Mouse (Mus musculus) MEL (cell line): Measurements from ENCODE around the gene Nmb.

ENCODE experiments used
- CTCF ChIP-seq, 3 experiments: IDR thresholded peaks in 2 of 3; conservative IDR thresholded peaks in 1 of 3; 2 replicates each; pipeline ENCODE4 v1.5.1; 2011 to 2012; ENCODE audit warnings: low read length in 3 of 3, low read depth in 2 of 3, mild to moderate bottlenecking in 2 of 3, improper control_type of control experiment in 1 of 3, inconsistent platforms in 1 of 3, mixed read lengths in 1 of 3, moderate library complexity in 1 of 3; ENCODE audit not compliant: control insufficient read depth in 1 of 3, insufficient read depth in 1 of 3, poor library complexity in 1 of 3, severe bottlenecking in 1 of 3
- EP300 ChIP-seq, 2 experiments: IDR thresholded peaks; 2 replicates each; pipeline ENCODE4 v1.6.1; 2011; ENCODE audit warnings: improper control_type of control experiment in 2 of 2, low read length in 2 of 2, low read depth in 1 of 2, mild to moderate bottlenecking in 1 of 2
- JUND ChIP-seq: IDR thresholded peaks from 2 replicates; pipeline ENCODE4 v1.6.1; 2011; ENCODE audit warnings: low read depth, mild to moderate bottlenecking, improper control_type of control experiment, low read length
- MAFK ChIP-seq: IDR thresholded peaks from 2 replicates; pipeline ENCODE4 v1.6.1; 2011; ENCODE audit warnings: low read depth, mild to moderate bottlenecking, low read length, improper control_type of control experiment, borderline replicate concordance
- MAX ChIP-seq: IDR thresholded peaks from 2 replicates; pipeline ENCODE4 v1.6.1; 2011; ENCODE audit warnings: low read length, improper control_type of control experiment
- NELFE ChIP-seq: IDR thresholded peaks from 2 replicates; pipeline ENCODE4 v1.6.1; 2011; ENCODE audit warnings: low read depth, low read length, improper control_type of control experiment
- NRF1 ChIP-seq: IDR thresholded peaks from 2 replicates; pipeline ENCODE4 v1.6.1; 2014; ENCODE audit warnings: low read depth, mild to moderate bottlenecking, inconsistent platforms, low read length, improper control_type of control experiment, moderate library complexity; ENCODE audit not compliant: poor library complexity, insufficient read depth, severe bottlenecking
- POLR2A ChIP-seq, 2 experiments: IDR thresholded peaks; 2 replicates each; pipeline ENCODE4 v1.6.1; 2011 to 2012; ENCODE audit warnings: low read length in 2 of 2, mild to moderate bottlenecking in 2 of 2, control low read depth in 1 of 2, improper control_type of control experiment in 1 of 2, low read depth in 1 of 2, moderate library complexity in 1 of 2; ENCODE audit not compliant: control insufficient read depth in 1 of 2, insufficient read depth in 1 of 2, poor library complexity in 1 of 2
- POLR2AphosphoS2 ChIP-seq: IDR thresholded peaks from 2 replicates; pipeline ENCODE4 v1.6.1; 2011; ENCODE audit warnings: low read length, improper control_type of control experiment
- TAL1 ChIP-seq: IDR thresholded peaks from 2 replicates; pipeline ENCODE4 v1.6.1; 2012; ENCODE audit warnings: mild to moderate bottlenecking, inconsistent platforms, low read length, moderate library complexity, mixed read lengths
- TBP ChIP-seq: IDR thresholded peaks from 2 replicates; pipeline ENCODE4 v1.8.0; 2011; ENCODE audit warnings: low read depth, low read length, improper control_type of control experiment
- ZC3H11A ChIP-seq: IDR thresholded peaks from 2 replicates; pipeline ENCODE4 v1.6.1; 2012; ENCODE audit warnings: low read depth, mild to moderate bottlenecking, inconsistent platforms, low read length, improper control_type of control experiment

DNA sequence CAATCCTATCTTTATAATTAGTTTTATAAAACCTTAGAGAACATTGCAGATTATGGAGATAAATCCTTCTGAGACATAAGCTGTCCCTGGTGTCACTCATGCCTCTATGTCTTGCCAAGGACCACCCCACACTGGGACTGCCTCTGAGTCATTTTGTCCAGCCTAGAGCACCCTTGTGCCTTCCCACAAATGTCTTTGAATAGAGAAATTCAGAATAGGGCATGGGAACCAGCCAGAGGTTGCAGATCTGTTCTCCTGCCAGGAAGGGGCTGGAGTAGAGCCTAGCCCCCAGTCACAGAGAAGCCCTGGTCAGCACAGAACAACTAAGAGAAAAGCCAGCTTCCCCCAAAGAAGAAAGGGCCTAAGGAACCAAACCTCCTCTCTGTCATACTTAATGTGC, 49.6 kb downstream of the Nmb start:
- no peak for TF ChIP-seq CTCF (IDR thresholded peaks at IDR 0.05 in 2 of 3, conservative IDR thresholded peaks at IDR 0.05 in 1 of 3; ENCODE audit: control insufficient read depth in 1 of 3, insufficient read depth in 1 of 3, low read depth in 2 of 3, low read length in 3 of 3, poor library complexity in 1 of 3, severe bottlenecking in 1 of 3)
- no peak for TF ChIP-seq MAX
- TF ChIP-seq POLR2A (IDR thresholded peaks at IDR 0.05; ENCODE audit: control insufficient read depth in 1 of 2, insufficient read depth in 1 of 2, low read depth in 1 of 2, low read length in 2 of 2, poor library complexity in 1 of 2) = no peak
- TF ChIP-seq EP300 (IDR thresholded peaks at IDR 0.05; ENCODE audit: low read depth in 1 of 2, low read length in 2 of 2) = no peak
- TF ChIP-seq TBP = no peak
- no peak for TF ChIP-seq TAL1
- no peak for TF ChIP-seq JUND
- no peak for TF ChIP-seq ZC3H11A
- TF ChIP-seq NRF1 = no peak
- TF ChIP-seq NELFE = no peak
- TF ChIP-seq MAFK = no peak
- no peak for TF ChIP-seq POLR2AphosphoS2
